Mouse (Mus musculus): ENCODE data around the gene Hjurp.
A peak's percentile ranks its signal among the peaks of the same experiment; 100 is the strongest.

Gene Hjurp

DNA sequence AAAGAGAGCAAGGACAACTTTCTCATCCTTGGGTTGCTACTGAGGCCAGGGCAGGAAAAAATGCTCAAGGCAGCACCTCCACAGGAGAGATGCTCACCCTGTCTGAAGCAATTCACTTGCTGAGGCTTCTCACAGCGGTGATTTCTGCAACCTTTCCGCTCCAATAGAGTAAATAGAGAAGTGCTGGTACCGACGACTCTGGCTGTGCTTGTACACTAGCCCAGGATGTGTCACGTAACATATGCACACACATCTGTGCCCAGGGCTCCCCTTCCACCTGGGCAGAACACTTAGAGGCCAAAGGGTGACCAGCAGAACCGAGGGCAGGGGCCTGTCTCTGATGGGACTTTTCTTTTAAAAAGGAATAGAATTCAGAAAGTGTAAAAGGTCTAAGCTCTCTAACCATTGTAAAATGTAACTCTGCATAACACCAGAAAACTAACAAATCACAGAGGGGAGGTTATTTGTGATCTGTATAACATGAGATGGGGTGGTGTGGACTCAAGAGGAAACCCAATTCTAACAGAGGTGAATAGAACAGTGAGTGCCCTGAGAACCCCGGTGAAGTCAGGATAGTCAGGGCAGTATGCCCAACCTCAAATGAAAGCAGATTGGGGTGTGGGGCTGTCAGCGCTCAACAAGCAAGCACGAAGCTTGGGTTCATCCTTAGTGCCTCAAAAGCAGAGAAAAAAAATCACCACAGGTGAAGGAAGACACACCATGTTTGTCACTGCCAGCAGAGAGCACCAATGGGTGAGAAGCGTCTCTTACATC lies 16.6 kb downstream of the Hjurp start:
- no peak for DNase-seq (ENCODE audit: low spot score)

DNA sequence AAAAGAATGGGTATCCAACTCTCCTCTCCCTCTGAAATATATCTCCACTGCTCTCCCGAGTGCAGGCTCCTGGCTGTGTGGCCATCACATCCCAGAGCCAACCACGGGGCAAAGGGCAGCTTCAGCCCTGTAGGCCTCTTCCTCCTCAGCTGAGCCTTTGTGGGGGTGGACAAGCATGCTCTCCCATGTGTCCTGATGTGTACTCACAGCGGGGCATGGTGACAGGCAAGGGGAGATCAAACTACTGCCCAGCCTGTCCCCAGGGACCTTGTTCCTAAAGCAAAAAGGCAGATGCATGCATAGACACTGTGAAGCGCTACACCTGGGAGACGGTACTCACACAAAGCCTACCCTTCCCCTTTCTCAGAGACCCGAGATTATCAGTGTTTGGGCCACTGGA lies 17.3 kb downstream of the Hjurp start:
- no peak for DNase-seq (ENCODE audit: low spot score)

DNA sequence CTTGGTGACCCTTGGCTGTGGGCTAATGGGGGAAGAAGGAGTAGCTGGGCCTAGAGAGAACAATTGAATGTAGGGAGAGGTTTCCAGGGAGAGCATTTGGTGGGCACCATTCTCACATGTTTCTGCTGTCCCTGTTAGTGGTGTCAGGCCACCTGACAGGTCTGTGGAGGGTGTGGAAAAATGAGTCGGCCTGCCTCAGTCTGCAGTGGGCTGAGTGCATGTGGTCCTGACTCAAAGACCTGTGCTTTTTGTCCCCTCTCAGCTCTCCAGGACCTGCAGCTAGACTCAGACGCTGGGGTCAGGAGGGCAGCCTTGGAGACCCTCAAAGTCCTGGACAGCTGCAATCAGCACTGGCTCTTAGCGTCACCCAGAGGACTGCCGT lies 17.8 kb downstream of the Hjurp start:
- DNase-seq (ENCODE audit: low spot score), result no peak

DNA sequence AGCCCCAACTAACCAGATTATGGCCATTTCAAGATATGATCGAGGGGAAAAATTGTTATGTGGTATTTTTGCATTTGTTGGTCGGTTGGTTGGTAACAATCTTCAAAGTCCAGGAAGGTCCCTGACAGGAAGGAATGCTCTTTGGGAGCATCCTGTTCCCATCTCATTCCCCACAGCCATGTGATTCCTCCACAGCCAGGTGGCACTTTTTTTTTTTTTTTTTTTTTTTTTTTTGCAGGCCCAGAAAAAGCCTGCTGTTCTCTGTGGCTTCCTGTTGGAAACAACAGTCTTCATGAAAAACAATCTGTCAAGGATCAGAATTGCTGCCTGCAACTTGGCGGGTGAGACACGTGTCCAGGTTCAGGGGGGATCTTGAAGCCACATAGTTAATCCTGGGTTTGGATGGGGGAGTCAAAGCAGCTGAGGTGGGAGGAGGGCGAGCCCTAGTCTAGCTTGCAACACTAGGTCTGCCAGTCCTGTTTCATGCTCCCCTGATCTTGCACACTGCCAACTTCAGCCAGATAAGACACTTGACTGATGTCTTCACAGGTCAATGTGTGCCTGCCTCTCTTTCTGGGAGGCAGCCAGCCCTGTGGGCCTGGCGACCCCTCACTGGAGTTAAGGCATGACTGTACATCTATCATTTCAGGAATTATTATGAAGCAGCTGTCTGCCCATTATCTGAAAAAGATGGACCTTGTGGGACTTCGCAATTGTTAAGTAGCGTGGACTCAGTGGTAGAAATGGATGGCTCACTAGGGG lies 18.4 kb downstream of the Hjurp start:
- peak; percentile 75 for DNase-seq (ENCODE audit: low spot score)

DNA sequence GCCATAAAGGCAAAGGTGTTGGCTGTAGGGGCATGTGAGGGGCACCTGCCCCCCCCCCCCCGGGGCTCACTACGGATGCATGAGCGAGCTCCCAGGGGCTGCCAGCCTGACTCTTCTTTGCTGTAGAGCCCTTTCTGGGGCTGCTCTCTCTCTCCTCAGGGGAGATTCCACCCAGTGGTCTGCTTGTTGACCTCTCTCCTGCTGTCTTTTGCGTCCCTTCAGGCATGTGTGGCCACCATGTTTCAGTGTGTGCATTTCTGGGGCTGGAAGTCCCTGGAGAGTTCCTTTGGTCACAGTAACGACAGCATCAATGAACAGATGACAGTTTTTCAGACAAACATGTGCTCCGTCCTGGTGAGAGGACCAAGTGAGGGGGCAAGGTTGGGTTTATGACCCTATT lies 19.1 kb downstream of the Hjurp start:
- no peak for DNase-seq (ENCODE audit: low spot score)

DNA sequence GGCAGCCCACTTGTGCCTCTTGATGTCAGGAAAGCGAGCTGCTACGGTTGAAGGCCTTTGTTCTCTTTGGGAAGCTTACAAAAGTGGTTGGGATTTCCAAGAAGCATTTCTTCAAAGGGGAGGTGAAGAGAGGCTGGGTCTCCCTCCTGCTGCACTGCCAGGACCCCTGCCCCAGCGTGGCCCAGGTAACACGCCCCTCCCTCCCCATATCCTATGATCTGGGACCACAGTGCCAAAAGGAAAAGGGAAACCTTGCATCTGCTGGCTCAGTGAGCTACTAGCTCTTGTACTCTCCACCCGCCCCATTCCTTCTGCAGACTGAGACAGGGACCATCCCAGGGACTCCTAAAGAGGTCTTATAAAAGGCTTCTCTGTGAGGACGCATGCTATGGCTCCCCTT lies 19.8 kb downstream of the Hjurp start:
- DNase-seq (ENCODE audit: low spot score), result no peak

DNA sequence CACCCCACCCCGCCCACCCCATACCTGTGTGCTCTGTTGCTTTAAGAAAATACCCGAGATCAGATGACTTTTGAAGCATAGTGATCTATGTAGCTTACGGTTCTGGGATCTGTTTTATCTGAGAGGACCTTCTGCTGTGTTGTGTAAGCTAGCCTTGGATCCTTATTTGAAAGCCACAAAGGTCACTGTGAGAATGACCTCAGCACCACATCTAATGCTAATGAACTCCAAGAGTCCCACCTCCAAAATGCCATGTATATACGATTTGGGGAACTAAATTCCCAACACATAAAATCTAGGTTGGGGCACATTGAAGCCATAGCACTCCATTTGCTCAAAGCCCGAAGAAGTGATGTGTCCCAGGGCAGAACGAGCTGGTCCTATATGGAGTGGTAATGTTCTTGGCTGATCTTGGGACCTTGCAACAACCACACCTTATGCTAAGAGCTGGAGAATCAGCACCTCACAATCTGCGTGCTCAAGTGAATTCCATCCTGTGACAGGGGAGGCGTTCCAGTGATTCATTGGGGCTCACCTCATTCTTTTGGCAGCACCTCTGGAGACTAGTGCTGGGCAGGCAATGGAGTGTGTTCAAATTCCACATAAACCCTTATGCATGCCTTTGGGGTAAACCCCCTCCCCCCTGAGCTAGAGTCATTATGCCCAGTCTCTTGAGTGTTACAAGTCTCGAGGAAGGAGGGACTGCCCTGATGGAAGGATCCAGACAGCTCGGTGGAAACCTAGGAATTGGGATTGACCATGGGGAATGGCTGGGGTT lies 20.4 kb downstream of the Hjurp start:
- no peak for DNase-seq (ENCODE audit: low spot score)

DNA sequence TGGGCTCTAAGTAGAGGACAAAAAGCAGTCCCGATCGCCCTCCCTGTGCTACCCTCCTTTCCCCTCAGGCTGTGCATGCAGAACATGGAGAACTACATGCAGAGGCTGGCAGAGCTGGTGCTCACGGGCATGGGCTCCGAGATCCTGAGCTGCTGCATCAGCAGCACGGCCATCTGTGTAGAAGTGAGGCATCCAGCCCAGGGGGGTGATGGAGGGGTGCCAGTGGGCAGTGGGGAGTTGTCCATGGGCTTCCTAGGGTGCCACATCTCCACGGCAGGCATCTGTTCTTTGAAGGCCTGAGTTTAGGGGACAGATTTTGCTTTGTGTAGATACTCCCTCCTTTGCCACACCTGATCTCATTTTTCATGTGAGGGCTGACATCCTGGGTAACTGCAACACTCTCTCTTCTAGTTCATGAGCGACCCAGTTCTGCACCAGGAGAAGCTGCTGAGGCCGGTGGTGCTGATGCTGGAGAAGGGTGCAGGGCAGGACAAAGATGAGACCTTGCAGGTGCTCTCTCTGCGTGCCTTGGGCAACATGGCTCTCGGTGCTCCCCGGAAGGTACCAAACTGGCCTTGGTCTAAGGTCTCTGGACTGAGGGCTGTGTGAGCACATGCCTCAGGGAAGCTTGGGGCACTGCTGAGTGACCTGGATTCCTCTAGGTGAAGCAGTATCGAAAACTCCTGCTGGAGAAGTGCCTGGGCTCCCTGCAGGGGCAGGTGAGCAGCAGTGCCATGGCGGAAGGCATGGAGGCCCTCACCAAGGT lies 21.3 kb downstream of the Hjurp start:
- DNase-seq (ENCODE audit: low spot score), result no peak

DNA sequence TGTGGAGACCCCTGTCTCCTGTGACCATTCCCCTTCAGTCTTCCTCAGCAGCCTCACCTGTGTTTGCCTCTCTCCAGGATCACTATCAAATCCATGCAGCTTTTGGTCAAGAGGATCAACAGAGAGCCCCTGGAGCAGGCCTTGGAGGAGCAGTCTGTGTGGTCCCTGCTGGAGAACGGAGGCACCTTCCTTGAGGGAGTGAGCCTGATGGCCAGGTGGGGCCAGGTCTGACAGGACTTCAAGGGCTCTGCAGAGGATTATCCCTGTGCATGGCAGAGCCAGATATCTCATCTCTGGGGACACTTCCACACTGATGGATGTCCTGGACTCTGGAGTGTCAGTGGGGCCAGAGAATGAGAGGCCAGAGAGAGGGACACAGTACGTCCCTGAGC lies 22.0 kb downstream of the Hjurp start:
- no peak for DNase-seq (ENCODE audit: low spot score)

DNA sequence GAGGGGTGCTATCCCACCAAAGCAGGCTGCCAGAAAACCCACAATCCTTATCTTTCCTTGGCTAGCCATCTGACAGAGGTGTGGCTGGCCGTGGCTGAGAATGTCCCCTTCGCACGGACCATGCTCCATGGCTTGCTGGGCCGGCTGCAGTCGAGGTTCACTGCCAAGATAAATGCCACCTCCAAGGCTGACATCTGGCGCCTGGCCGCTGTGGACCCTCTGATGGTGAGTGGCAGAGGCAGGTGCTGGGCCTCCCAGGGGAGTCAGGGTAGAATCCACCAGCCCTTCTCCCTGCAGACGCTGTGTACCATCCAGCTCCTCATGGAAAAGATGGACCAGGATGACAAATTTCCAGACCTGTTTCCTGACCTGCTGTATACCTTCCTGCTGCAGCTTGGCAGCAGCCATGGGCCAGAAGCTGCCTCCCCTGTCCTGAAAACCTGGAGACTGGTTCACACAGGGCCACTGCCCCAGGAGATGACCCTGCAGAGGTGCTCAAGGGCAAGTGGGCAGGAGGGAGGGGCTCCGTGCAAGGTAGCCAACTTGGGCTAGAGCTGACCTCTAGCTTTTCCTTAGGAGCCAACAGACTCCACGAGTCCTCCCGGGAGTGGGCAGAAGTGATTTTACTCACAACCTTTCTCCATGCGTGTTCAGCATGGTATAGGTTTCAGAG lies 22.5 kb downstream of the Hjurp start:
- DNase-seq (ENCODE audit: low spot score), result no peak

DNA sequence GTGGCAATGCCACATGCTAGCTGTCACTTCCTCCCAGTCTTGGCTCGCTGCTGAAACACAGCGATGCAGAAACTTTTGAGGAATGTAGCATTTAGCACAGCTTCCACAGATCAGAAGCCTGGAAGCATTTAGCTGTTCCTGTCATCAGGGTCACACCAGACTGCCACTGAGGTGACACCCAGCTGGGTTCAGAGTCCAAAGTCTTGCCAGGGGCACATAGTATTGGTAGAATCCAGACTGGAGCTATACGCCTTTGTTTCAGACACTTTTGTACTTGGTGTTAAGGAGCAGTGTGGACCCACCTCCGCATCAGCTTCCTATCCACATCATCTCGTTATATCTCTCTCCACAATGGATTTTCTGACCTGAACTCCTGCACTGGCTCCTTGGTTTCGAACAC lies 23.9 kb downstream of the Hjurp start:
- DNase-seq (ENCODE audit: low spot score), result no peak

DNA sequence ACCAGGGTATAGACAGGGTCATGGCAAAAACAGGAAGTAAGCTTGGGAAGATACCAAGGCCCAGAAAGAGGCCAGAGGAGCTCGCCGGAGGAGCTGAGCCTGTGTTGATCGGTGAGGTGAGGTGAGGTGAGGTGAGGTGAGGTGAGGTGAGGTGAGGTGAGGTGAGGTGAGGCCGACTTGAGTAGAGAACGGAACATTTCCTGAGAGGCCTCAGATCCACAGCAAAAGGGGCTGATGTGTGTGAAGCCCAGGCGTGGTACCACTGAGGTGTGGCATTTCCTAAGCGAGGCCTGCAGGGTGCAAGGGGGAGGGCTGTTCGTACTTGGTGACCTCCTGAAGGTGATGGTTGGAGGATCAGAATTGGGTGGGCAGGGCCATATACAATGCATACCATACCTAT lies 24.3 kb downstream of the Hjurp start:
- DNase-seq (ENCODE audit: low spot score), result no peak

DNA sequence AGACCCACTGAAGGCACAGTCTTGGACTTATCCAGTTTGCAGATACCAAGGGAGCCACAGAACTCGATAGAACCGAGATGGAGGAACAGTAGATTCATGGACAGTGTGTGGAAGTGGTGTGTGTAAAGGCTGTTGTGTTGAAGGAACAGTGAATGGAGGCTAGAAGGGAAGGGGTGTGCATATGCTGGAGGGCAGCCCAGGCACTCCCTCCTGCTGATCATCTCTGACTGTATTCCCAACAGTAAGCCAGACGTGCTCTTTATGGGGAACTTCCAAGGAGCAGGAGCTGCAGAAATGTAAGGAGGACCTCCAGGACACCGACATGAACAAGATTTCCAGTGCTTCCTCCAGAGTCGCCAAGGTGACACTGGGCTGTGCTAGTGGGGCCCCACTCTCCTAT lies 27.4 kb downstream of the Hjurp start:
- DNase-seq (ENCODE audit: low spot score), result no peak

DNA sequence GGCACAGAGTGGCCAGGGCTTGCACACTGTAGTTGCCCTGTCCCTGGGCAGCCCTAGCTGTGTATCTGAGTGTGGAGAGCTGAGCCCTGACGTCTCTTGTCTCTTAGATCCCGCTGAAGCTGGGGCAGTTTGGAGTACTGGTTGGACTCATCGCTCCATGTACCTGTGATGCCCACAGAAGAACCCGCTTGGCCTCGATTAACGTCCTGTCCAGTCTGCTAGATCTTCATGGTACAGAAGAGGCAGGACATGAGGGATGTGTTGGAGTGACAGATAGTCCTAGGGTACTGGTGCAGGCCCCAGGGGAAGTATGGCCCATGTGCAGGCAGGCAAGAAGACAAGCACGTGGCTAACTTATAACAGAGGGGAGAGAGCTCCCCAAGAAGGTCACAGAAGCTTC lies 27.8 kb downstream of the Hjurp start:
- no peak for DNase-seq (ENCODE audit: low spot score)

DNA sequence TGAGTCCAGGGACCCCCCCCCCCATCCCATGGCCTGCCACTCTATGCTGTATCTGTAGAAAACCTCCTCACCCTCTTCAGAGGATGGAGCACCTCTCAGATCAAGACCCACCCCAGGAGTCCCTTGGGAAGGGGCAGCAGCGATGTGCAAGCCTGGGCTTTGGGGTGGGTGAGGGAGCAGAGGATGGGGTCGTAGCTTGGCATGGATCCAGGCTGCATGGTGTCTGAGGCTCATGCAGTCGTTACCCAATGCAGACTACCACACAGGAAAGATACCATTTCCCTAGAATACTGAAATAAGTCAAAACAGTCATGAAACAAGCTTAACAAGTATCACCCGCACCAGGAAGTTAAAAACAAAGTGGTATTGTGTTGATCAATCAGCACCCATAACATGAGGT lies 28.8 kb downstream of the Hjurp start:
- no peak for DNase-seq (ENCODE audit: low spot score)

DNA sequence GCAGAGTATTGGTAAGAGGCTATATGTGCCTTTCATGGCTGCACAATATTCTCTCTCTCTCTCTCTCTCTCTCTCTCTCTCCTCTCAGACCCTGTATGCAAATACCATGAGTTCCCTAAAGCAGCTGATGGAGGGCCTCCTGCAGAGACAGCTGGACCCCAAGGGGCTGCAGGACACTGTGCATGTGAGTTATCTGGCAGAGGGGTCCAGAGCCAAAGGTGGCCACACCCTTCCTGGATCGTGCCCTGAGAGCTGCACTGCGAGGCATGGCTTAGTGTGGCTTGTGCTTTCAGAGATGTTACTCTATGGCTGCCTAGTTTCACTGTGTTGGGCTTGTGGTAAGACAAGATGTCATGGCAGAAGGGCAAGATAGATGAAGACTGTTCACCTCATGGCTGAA lies 29.8 kb downstream of the Hjurp start:
- no peak for DNase-seq (ENCODE audit: low spot score)

DNA sequence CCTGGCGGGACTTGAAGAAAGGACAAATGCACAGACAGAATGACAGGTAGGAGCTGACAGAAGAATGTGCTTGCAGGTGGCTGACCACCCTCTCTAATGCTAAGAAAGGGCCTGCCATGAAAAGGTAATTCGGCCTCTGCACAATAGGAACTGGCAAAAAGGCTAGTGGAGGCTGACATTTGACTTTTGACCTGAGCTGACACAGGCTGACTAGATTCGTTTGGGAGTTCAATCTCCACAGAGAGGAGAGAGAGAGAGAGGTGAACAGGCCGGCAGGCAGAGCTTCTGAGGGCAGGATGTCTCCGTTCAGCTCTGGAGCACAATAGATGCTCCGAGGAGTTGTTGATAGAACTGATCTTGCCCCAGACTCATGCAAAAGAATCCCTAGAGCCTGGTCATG lies 31.0 kb downstream of the Hjurp start:
- DNase-seq (ENCODE audit: low spot score), result no peak

DNA sequence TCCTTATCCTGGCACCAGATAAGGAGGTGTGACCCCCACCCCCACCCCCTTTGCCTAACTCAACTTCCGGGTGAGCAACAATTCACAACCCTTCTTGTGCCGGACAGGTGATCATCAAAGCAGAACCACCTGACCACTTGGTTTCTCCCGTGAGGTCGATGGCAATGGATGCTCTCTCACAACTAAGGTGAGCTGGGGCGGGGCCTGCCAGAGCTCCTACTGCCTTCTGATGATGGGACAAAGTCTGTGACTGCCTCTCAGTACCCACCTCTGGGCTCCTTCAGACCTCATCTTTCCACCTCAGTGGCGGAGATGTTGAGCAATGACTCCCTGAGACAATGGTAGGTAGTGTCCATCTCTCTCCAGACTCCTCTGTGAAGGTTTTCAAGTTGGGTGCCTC lies 31.6 kb downstream of the Hjurp start:
- no peak for DNase-seq (ENCODE audit: low spot score)

DNA sequence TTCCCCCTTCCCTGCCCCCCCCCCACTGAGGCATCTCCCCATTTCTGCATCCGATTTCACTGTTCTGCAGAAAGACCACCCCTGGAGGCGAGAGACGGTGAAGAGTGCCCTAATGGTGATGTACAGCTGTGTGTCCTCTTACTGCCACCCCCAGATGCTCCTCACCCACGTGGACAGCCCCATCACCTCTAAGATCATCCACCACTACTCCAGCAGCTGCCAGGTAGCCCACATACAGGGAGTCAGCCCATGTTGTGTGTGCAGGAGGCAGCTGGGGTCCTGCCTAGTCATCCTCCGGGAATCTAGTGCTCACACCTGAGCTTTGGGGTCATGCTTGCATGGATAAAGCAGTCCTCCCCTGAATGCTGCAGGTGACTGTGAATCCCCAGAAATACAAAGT lies 33.6 kb downstream of the Hjurp start:
- DNase-seq (ENCODE audit: low spot score), result no peak

DNA sequence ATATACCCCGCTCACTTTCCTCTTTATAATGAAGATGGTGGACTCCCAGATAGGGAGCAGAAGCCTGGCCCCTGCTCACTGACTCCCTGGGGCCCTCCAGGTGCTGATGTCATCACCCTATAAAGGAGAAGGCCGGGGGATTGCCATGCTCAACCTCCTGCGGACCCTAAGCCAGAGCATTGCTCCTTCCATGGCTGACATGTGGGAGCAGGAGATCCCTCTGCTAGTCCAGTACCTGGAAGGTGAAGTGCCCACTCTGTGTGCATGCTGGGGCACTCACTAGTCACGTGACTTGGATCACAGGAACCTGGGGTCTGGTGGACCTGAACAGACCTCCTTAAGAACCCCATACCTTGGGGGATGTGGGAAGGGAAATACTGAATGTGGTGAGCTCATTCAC lies 36.9 kb downstream of the Hjurp start:
- no peak for DNase-seq (ENCODE audit: low spot score)

DNA sequence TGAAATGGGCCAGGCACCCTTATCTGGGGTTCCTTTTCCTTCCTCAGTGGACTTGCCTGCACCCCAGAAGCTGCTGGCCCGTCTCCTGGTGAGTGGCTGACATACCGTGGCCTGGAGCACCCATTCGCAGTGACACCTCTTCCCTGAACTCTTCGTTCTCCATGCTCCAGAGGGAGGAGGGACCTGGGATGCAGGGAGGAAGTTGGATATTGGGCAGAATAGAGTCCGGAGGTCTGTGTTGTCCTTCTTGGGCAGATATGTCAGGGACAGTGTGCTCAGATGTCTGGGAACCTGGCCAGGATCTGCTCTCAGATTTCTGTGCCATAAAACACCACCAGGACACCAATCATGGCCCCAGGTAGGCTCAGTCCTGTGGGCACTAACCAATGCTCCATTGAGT lies 37.4 kb downstream of the Hjurp start:
- DNase-seq (ENCODE audit: low spot score), result no peak

DNA sequence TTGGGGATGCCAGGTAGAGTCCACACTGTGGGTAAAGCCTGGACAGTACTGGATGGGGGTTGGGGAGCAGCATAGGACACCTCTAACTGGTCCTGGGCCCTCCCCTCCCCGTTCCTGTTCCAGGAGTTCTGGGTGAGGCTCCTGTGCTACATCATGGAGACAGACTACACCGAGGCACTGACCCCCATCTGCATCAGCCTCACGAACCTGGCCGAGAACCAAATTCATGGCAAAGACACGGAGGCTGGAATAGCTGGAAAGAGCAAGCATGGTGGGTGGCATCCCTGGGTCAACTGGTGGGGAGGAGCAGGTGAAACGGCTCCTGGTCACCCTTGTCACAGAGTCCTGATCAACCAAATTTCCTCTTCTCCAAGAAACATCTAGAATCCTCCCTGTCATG lies 38.7 kb downstream of the Hjurp start:
- no peak for DNase-seq (ENCODE audit: low spot score)

Measured in urinary bladder, postnatal 25 days (tissue).